Mouse (Mus musculus) splenic B cell, adult 2 months (primary cell): ENCODE measurements around the gene Spn.
A peak's percentile ranks its signal among the peaks of the same experiment; 100 is the strongest.
"Not testable (repeated sequence)": the region's sequence is repeated elsewhere in the genome, so short reads cannot be mapped to it uniquely, and the experiment has no call there.

ENCODE experiments used
- DNase-seq: peaks from one replicate; pipeline ENCODE4 v3.0.0-alpha.2; 2011; ENCODE audit warnings: low read depth, low spot score
- H3K27me3 ChIP-seq: 2 replicates; pipeline ENCODE4 v1.6.1; 2012; ENCODE audit warnings: mild to moderate bottlenecking, low read length, moderate library complexity, mixed read lengths; ENCODE audit not compliant: control insufficient read depth, poor library complexity, insufficient read depth, severe bottlenecking
- H3K36me3 ChIP-seq: 2 replicates; pipeline ENCODE4 v1.6.1; 2012; ENCODE audit warnings: mild to moderate bottlenecking, low read length, moderate library complexity, mixed read lengths; ENCODE audit not compliant: control insufficient read depth, poor library complexity, insufficient read depth, severe bottlenecking

Spn gene

GRCm38 (mm10) chr7:127137262-127138017 is at the start of gene Spn:
Spn (minus strand) TSS chr7:127137823.
- Histone ChIP-seq H3K36me3 (no peaks in the 10 kb centered on the region), H3K27me3 (no peaks in the 10 kb centered on the region)
- DNase-seq: no peak

- Histone ChIP-seq H3K27me3 (no peaks in the 10 kb centered on the region), H3K36me3 (0 out of 2 replicates have a peak, but pooled peaks cover 4% of the 10 kb centered on the region)
- no peak for DNase-seq
Observed at GRCm38 (mm10) chr7:127187351-127187750, 49.7 kb upstream of the Spn start.

GRCm38 (mm10) chr7:127185601-127186000 is 48.0 kb upstream of the Spn start:
- peak; percentile 50 for DNase-seq
- H3K36me3 ChIP-seq: no peaks in the 10 kb centered on the region

GRCm38 (mm10) chr7:127184720-127185119 is 47.1 kb upstream of the Spn start:
- no peak for DNase-seq
- Histone ChIP-seq H3K27me3 (no peaks in the 10 kb centered on the region), H3K36me3 (no peaks in the 10 kb centered on the region)

More at GRCm38 (mm10) chr7:127185601-127186000, 48.0 kb upstream of the Spn start:
- no peaks in the 10 kb centered on the region for H3K27me3 ChIP-seq

GRCm38 (mm10) chr7:127183828-127184227 is 46.2 kb upstream of the Spn start:
- H3K36me3 ChIP-seq: no peaks in the 10 kb centered on the region
- peak; percentile 52 for DNase-seq
- no peaks in the 10 kb centered on the region for H3K27me3 ChIP-seq

GRCm38 (mm10) chr7:127183345-127183744 is 45.7 kb upstream of the Spn start:
- no peaks in the 10 kb centered on the region for H3K27me3 ChIP-seq
- no peak for DNase-seq
- no peaks in the 10 kb centered on the region for H3K36me3 ChIP-seq

- H3K36me3 ChIP-seq, H3K27me3 ChIP-seq: not testable (repeated sequence)
- peak; percentile 53 for DNase-seq
Observed at GRCm38 (mm10) chr7:127181724-127182123, 44.1 kb upstream of the Spn start.

- Histone ChIP-seq H3K36me3 (no peaks in the 10 kb centered on the region), H3K27me3 (no peaks in the 10 kb centered on the region)
- peak; percentile 45 for DNase-seq
Observed at GRCm38 (mm10) chr7:127180783-127181182, 43.2 kb upstream of the Spn start.

GRCm38 (mm10) chr7:127176937-127177336 is 39.3 kb upstream of the Spn start:
- no peaks in the 10 kb centered on the region for H3K27me3 ChIP-seq
- no peak for DNase-seq
- H3K36me3 ChIP-seq: no peaks in the 10 kb centered on the region

GRCm38 (mm10) chr7:127166501-127166900 is 28.9 kb upstream of the Spn start:
- H3K27me3 ChIP-seq: no peaks in the 10 kb centered on the region
- no peak for DNase-seq

GRCm38 (mm10) chr7:127165607-127166493 is 28.2 kb upstream of the Spn start:
- DNase-seq: peak; percentile 64
- Histone ChIP-seq H3K27me3 (no peaks in the 10 kb centered on the region), H3K36me3 (no peaks in the 10 kb centered on the region)

More at GRCm38 (mm10) chr7:127166501-127166900, 28.9 kb upstream of the Spn start:
- H3K36me3 ChIP-seq: no peaks in the 10 kb centered on the region

GRCm38 (mm10) chr7:127164002-127164401 is 26.4 kb upstream of the Spn start:
- H3K36me3 ChIP-seq: no peaks in the 10 kb centered on the region
- peak; percentile 19 for DNase-seq

GRCm38 (mm10) chr7:127162546-127162945 is 24.9 kb upstream of the Spn start:
- Histone ChIP-seq H3K27me3 (no peaks in the 10 kb centered on the region), H3K36me3 (no peaks in the 10 kb centered on the region)
- DNase-seq: no peak

More at GRCm38 (mm10) chr7:127164002-127164401, 26.4 kb upstream of the Spn start:
- no peaks in the 10 kb centered on the region for H3K27me3 ChIP-seq

- Histone ChIP-seq H3K36me3 (no peaks in the 10 kb centered on the region), H3K27me3 (no peaks in the 10 kb centered on the region)
- no peak for DNase-seq
Observed at GRCm38 (mm10) chr7:127157548-127157947, 19.9 kb upstream of the Spn start.

- no peaks in the 10 kb centered on the region for H3K36me3 ChIP-seq
- no peaks in the 10 kb centered on the region for H3K27me3 ChIP-seq
- DNase-seq: no peak
Observed at GRCm38 (mm10) chr7:127153477-127153876, 15.9 kb upstream of the Spn start.
